Mouse (Mus musculus) liver, postnatal 0 days (tissue): ENCODE measurements around the gene Syngr4. TPM values are rescaled to one million over a fixed set of nuclear protein-coding genes. Genes with fewer than 3 reads are reported as not detected.

Experiments
- ATAC-seq: fragments of 200-750 bp; cut with Nextera tagmentation; 2 replicates; pipeline ENCODE4 v1.8.0; 2017; ENCODE audit warnings: mild to moderate bottlenecking, moderate library complexity
- DNase-seq: peaks from one replicate; pipeline ENCODE4 v3.0.0-alpha.2; 2016
- H3K27ac ChIP-seq: fragments of 300-500 bp; sonication (generic); 2 replicates; pipeline ENCODE4 v1.5.1; 2014; ENCODE audit warnings: antibody characterized with exemption, moderate library complexity, mild to moderate bottlenecking, low read depth
- H3K27me3 ChIP-seq: fragments of 300-500 bp; sonication (generic); 2 replicates; pipeline ENCODE4 v1.6.1; 2014; ENCODE audit warnings: low read length, control low read depth, mixed read lengths; ENCODE audit not compliant: insufficient read depth
- H3K36me3 ChIP-seq: fragments of 300-500 bp; sonication (generic); replicated peaks from 2 replicates; pipeline ENCODE4 v1.6.1; 2014; ENCODE audit warnings: mild to moderate bottlenecking, control low read depth, low read length, moderate library complexity, mixed read lengths; ENCODE audit not compliant: insufficient read depth
- H3K4me1 ChIP-seq: fragments of 300-500 bp; sonication (generic); 2 replicates; pipeline ENCODE4 v1.6.1; 2014; ENCODE audit warnings: antibody characterized with exemption, mild to moderate bottlenecking, control low read depth; ENCODE audit not compliant: insufficient read depth
- H3K4me2 ChIP-seq: fragments of 300-500 bp; sonication (generic); 2 replicates; pipeline ENCODE4 v1.6.1; 2014; ENCODE audit warnings: low read depth, mild to moderate bottlenecking, low read length, moderate library complexity, mixed read lengths
- H3K4me3 ChIP-seq: fragments of 300-500 bp; sonication (generic); 2 replicates; pipeline ENCODE4 v1.5.1; 2014; ENCODE audit warnings: low read depth, low read length
- H3K9ac ChIP-seq: fragments of 300-500 bp; sonication (generic); replicated peaks from 2 replicates; pipeline ENCODE4 v1.6.1; 2014; ENCODE audit warnings: mild to moderate bottlenecking, moderate library complexity
- H3K9me3 ChIP-seq: fragments of 300-500 bp; sonication (generic); 2 replicates; pipeline ENCODE4 v1.6.1; 2016; ENCODE audit warnings: mild to moderate bottlenecking, control low read depth, low read length, mixed read lengths
- CTCF ChIP-seq: sonication (generic); IDR thresholded peaks from 2 replicates; pipeline ENCODE4 v1.5.1; 2016; ENCODE audit warnings: antibody characterized with exemption, low read depth
- EP300 ChIP-seq: IDR thresholded peaks from 2 replicates; pipeline ENCODE4 v1.6.1; 2016; ENCODE audit warnings: antibody characterized with exemption, low read depth, mild to moderate bottlenecking
- WGBS: fragments of 180-500 bp; shearing (Covaris S2); extraction: QIAGEN DNeasy Blood & Tissue Kit; methylation state at CpG from one replicate; pipeline ENCODE4 v1.1.7; 2014; ENCODE audit not compliant: insufficient replicate concordance; 5-methylcytosine and 5-hydroxymethylcytosine counted together
- polyA plus RNA-seq: library from polyadenylated mRNA; unstranded; fragments of >200 nt; fragmentation: Nextera tagmentation; extraction: Ambion mirVana; gene quantifications from 2 replicates; pipeline ENCODE4 v1.2.1, GENCODE M21; 2015

The Syngr4 gene
- polyA plus RNA-seq, 1 experiment from 2014 or later = 0.70 TPM

- peak overlapping the region; percentile 95 for H3K9ac ChIP-seq
- peaks cover 30% of the 10 kb centered on the region for H3K36me3 ChIP-seq
- ATAC-seq = peak; percentile 73
- peak overlapping the region; percentile 86 for H3K4me2 ChIP-seq
- WGBS = 1% methylated on average over 28 of the region's 28 CpGs
- TF ChIP-seq EP300 (no peak), CTCF (peak; percentile 51)
- H3K4me1 ChIP-seq = peaks cover 13% of the 10 kb centered on the region
- peak; percentile 69 for DNase-seq
- peak overlapping the region; percentile 96 for H3K27ac ChIP-seq
- H3K9me3 ChIP-seq = no peaks in the 10 kb centered on the region
- peak overlapping the region; percentile 92 for H3K4me3 ChIP-seq
- peaks cover 35% of the 10 kb centered on the region for H3K27me3 ChIP-seq
Measured at GRCm38 (mm10) chr7:45873061-45873947, 23.2 kb downstream of the Syngr4 start.

- Histone ChIP-seq H3K9me3 (no peaks in the 10 kb centered on the region), H3K4me2 (peak within 1 kb of the TSS; percentile 86), H3K4me3 (peak within 1 kb of the TSS; percentile 92), H3K27me3 (peaks cover 42% of the 10 kb centered on the region), H3K4me1 (peaks cover 13% of the 10 kb centered on the region), H3K36me3 (peaks cover 30% of the 10 kb centered on the region), H3K27ac (peak within 1 kb of the TSS; percentile 96), H3K9ac (peak within 1 kb of the TSS; percentile 95)
- ATAC-seq (peak; percentile 84), DNase-seq (peak; percentile 92)
- under 1% methylated on average over 17 of the region's 18 CpGs for WGBS
- no peak for TF ChIP-seq EP300
- peak; percentile 99 for TF ChIP-seq CTCF
Measured at GRCm38 (mm10) chr7:45872624-45873023, 23.9 kb downstream of the Syngr4 start, which contains the start of gene Kdelr1. Kdelr1 (plus strand) TSS chr7:45872772.

DNA sequence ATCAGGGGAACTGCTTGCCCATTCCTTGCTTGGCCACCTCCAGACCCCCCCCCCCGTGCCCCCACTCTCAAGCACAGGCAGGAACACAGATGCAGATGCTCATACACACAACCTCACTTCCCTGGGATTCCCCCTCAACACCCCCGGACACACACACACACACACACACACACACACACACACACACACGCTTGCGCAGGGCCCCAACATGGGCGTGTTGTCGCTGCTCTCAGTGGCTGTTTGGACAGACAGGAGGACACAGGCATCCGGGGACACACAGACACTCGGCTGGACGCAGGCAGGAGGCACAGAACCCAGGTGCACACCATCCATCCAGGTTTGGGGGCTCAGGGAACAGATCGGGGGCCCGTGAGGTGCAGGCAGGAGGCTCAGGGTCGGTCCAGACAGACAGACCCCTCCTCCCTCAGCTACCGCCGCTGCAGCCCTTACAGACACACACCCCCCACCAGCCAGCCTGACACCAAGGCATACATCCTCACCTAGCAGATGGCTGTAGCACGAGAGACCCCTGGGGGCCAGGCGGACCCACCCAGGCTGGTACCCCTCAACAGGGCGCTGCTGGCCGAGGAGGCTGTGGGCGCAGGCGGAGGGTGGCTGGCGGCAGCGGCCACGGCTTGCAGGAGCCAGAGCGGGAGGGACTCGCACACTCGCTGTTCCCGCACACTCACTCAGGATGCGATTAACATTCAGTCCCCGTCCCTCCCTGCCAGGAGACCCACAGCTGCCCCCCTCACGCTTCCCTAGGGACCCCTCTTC lies 26.0 kb downstream of the Syngr4 start:
- no peak overlapping the region for H3K9ac ChIP-seq
- H3K27ac ChIP-seq = no peak overlapping the region
- H3K9me3 ChIP-seq = no peaks in the 10 kb centered on the region
- ATAC-seq (no peak), DNase-seq (peak; percentile 23)
- H3K4me2 ChIP-seq = no peak overlapping the region
- H3K4me3 ChIP-seq = no peak overlapping the region
- H3K27me3 ChIP-seq = peaks cover 55% of the 10 kb centered on the region
- whole genome bisulfite sequencing = 2% methylated on average over 28 of the region's 30 CpGs
- peaks cover 11% of the 10 kb centered on the region; the same call in 1 of the 2 replicates for H3K36me3 ChIP-seq
- no peak for TF ChIP-seq EP300
- TF ChIP-seq CTCF = no peak
- H3K4me1 ChIP-seq = peaks cover 17% of the 10 kb centered on the region

DNA sequence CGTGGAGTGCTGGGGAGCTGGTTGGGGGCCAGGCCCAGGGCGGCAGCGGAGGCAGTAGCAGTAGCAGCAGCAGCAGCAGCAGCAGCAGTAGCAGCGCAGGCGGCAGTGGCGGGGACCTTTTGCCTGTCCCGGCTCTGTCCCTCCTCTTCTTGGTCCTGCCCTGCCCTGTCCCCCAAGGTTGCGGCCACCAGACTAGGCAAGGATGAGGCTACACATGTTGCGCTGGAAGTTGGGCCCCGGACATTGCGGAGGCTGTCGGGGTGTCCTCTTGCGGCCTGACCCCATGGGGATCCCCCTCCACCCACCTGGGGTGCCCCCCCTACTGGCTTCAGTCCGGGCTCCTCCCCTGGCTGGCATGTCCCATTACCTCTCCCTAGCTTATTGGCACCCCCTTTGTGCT lies 26.7 kb downstream of the Syngr4 start:
- H3K4me3 ChIP-seq = no peak overlapping the region
- 4% methylated on average over 8 of the region's 14 CpGs for WGBS
- peaks cover 16% of the 10 kb centered on the region for H3K4me1 ChIP-seq
- no peak for TF ChIP-seq CTCF
- no peak for TF ChIP-seq EP300
- ATAC-seq (no peak), DNase-seq (peak; percentile 28)
- peaks cover 6% of the 10 kb centered on the region; the same call in 1 of the 2 replicates for H3K36me3 ChIP-seq
- no peak overlapping the region for H3K27ac ChIP-seq
- H3K9me3 ChIP-seq = no peaks in the 10 kb centered on the region
- H3K9ac ChIP-seq = no peak overlapping the region
- no peak overlapping the region for H3K4me2 ChIP-seq
- H3K27me3 ChIP-seq = peaks cover 55% of the 10 kb centered on the region

- Histone ChIP-seq H3K9ac (no peak overlapping the region), H3K4me1 (peaks cover 10% of the 10 kb centered on the region), H3K9me3 (no peaks in the 10 kb centered on the region), H3K36me3 (no peaks in the 10 kb centered on the region; the same call in 1 of the 2 replicates), H3K4me3 (no peak overlapping the region), H3K4me2 (no peak overlapping the region), H3K27me3 (peaks cover 55% of the 10 kb centered on the region), H3K27ac (no peak overlapping the region)
- WGBS = 37% methylated on average over 8 of the region's 8 CpGs
- TF ChIP-seq CTCF (no peak), EP300 (no peak)
- ATAC-seq = no peak
- DNase-seq = no peak
Measured at GRCm38 (mm10) chr7:45869107-45869670, 27.3 kb downstream of the Syngr4 start.
